Mouse (Mus musculus) erythroblast, adult 5-6 weeks (primary cell): ENCODE results near the gene Ankrd6. TPM values are rescaled to one million over a fixed set of nuclear protein-coding genes. Genes with fewer than 3 reads are reported as not detected.
"Not testable (repeated sequence)": the region's sequence is repeated elsewhere in the genome, so short reads cannot be mapped to it uniquely, and the experiment has no call there.

Experiments used
- ATAC-seq: replicated peaks from 2 replicates; pipeline ENCODE4 v1.8.0; 2016; ENCODE audit warnings: moderate number of reproducible peaks, mild to moderate bottlenecking, moderate TSS enrichment, inconsistent platforms; ENCODE audit not compliant: poor library complexity, low FRiP score, severe bottlenecking
- total RNA-seq, 2 experiments: library from RNA; stranded (forward) in 1 of 2; stranded (reverse) in 1 of 2; fragments of 150-400 nt in 1 of 2; fragments of 200-764, 138-1000 nt in 1 of 2; gene quantifications; 2 replicates each; pipeline versions ENCODE4 v1.2.3 to v1.2.4; 2015 to 2017; ENCODE audit warnings: low replicate concordance in 2 of 2

Gene Ankrd6
- total RNA-seq (2015; ENCODE audit: low replicate concordance) (0.77 TPM in 1 of 2 replicates, not detected in the other), total RNA-seq (2017; ENCODE audit: low replicate concordance) (0.42 and 0.77 TPM in 2 replicates)

- peak; percentile 82 for ATAC-seq
Observed at GRCm38 (mm10) chr4:32950356-32951034, at the start of gene Ankrd6. Gene Ankrd6, minus strand, starts transcription at chr4:32950841.

- ATAC-seq = no peak
Observed at GRCm38 (mm10) chr4:32998996-32999395, 48.4 kb upstream of the Ankrd6 start.

- no peak for ATAC-seq
Observed at GRCm38 (mm10) chr4:32997571-32997970, 46.9 kb upstream of the Ankrd6 start.

GRCm38 (mm10) chr4:32996083-32996482, 45.4 kb upstream of the Ankrd6 start:
- ATAC-seq = no peak

GRCm38 (mm10) chr4:32994168-32994567, 43.5 kb upstream of the Ankrd6 start:
- ATAC-seq = no peak

GRCm38 (mm10) chr4:32989346-32989745, 38.7 kb upstream of the Ankrd6 start:
- ATAC-seq = no peak

GRCm38 (mm10) chr4:32987006-32987405, 36.4 kb upstream of the Ankrd6 start:
- peak; percentile 95 for ATAC-seq

- no peak for ATAC-seq
Observed at GRCm38 (mm10) chr4:32985684-32986083, 35.0 kb upstream of the Ankrd6 start.

- peak; percentile 34; the same call in 1 of the 2 replicates for ATAC-seq
Observed at GRCm38 (mm10) chr4:32984801-32985675, 34.4 kb upstream of the Ankrd6 start.

GRCm38 (mm10) chr4:32984242-32984641, 33.6 kb upstream of the Ankrd6 start:
- ATAC-seq = no peak

GRCm38 (mm10) chr4:32983176-32984155, 32.8 kb upstream of the Ankrd6 start:
- no peak for ATAC-seq

- ATAC-seq = no peak
Observed at GRCm38 (mm10) chr4:32982716-32983175, 32.1 kb upstream of the Ankrd6 start, which contains the start of gene Rragd. Gene Rragd, plus strand, starts transcription at chr4:32983037.

GRCm38 (mm10) chr4:32982041-32982715, 31.5 kb upstream of the Ankrd6 start:
- ATAC-seq = no peak

GRCm38 (mm10) chr4:32981617-32982016, 31.0 kb upstream of the Ankrd6 start:
- ATAC-seq = no peak

- ATAC-seq = no peak
Observed at GRCm38 (mm10) chr4:32980061-32980460, 29.4 kb upstream of the Ankrd6 start.

- no peak for ATAC-seq
Observed at GRCm38 (mm10) chr4:32977331-32977730, 26.7 kb upstream of the Ankrd6 start.

GRCm38 (mm10) chr4:32964619-32965018, 14.0 kb upstream of the Ankrd6 start:
- not testable (repeated sequence) for ATAC-seq

- ATAC-seq = no peak
Observed at GRCm38 (mm10) chr4:32961394-32961793, 10.8 kb upstream of the Ankrd6 start.

- no peak for ATAC-seq
Observed at GRCm38 (mm10) chr4:32956423-32956822, 5.8 kb upstream of the Ankrd6 start.
